Mouse (Mus musculus) small intestine, adult 10 weeks (tissue): ENCODE measurements around the gene Olfr772. TPM values are rescaled to one million over a fixed set of nuclear protein-coding genes. Genes with fewer than 3 reads are reported as not detected.

ENCODE experiments used
- polyA plus RNA-seq: library from polyadenylated mRNA; stranded (reverse); fragments of 350-450 nt; fragmentation: Illumina TruSeq; extraction: RNeasy Lipid Tissue Mini Kit (QIAGEN cat#74804); gene quantifications from one replicate; pipeline ENCODE4 v1.2.3, GENCODE M21; 2014; ENCODE audit warnings: low replicate concordance

Gene Olfr772
- not detected for polyA plus RNA-seq

GRCm38 (mm10) chr10:129177821-129178220 lies at the start of gene Olfr772:
Gene Olfr772, minus strand, starts transcription at chr10:129177921.

DNA sequence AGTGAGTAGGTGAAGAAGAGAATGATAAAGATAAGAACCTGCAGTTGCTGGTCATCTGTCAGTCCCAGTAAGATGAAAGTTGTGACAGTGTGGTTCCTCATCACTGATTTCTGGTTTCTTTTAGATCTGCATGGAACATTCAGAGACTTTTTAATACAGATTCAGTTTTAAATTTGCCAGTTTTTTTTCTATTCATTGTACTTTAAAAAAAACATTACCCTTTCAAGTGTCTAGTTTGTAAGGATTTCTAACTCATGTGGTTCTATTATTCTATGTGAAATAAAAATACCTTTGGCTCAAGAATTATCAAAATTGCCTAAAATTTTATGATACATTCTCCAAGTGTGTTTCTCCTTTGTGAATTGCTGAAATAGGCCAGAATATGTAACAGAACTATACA lies 9.6 kb upstream of the Olfr772 start, which contains the start of gene Olfr773:
Gene Olfr773 (minus strand): TSS at position 101 of the 400 bp plus-strand sequence.

GRCm38 (mm10) chr10:129164651-129165050 lies 13.1 kb downstream of the Olfr772 start, which contains the start of gene Olfr771:
Gene Olfr771, minus strand, starts transcription at chr10:129164751.

DNA sequence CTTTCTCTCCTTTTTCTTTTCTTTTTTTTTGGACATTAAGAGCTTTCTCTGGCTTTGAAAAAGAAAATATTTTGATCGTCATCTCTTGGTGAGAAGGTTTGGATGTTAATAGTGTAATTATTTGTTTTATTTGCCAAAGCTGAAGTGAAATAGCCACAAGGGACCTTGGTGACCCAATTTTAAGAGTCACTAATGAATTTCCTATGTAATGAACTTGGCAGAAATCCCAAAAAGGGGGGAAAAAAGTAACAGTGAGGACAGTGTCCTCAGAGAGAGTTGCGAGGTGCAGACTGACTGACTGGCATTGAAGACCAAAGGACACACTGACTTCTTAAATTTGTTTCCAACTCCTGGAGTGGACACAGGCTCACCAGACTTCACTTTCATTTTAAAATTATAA lies 38.8 kb downstream of the Olfr772 start, which contains the start of gene Olfr770:
Gene Olfr770 (minus strand): TSS at position 101 of the 400 bp plus-strand sequence.

Other genes starting within 250 kb of the Olfr772 start
- gene Itga7, start 244.1 kb downstream of the Olfr772 start, polyA plus RNA-seq: 0.45 TPM
- 4.3 TPM for gene Mettl7b, start 216.9 kb downstream of the Olfr772 start, polyA plus RNA-seq
- gene Olfr9, start 188.5 kb downstream of the Olfr772 start, polyA plus RNA-seq: not detected
- not detected for gene Olfr763, start 167.1 kb downstream of the Olfr772 start, polyA plus RNA-seq
- not detected for gene Olfr764-ps1, start 138.0 kb downstream of the Olfr772 start, polyA plus RNA-seq
- gene Olfr765, start 127.9 kb downstream of the Olfr772 start, polyA plus RNA-seq: not detected
- gene Olfr766-ps1, start 108.9 kb downstream of the Olfr772 start, polyA plus RNA-seq: not detected
- gene Olfr767, start 95.0 kb downstream of the Olfr772 start, polyA plus RNA-seq: not detected
- not detected for gene Olfr768, start 78.5 kb downstream of the Olfr772 start, polyA plus RNA-seq
- not detected for gene Olfr769, start 60.1 kb downstream of the Olfr772 start, polyA plus RNA-seq
- not detected for gene Olfr770, start 38.9 kb downstream of the Olfr772 start, polyA plus RNA-seq
- gene Olfr771, start 13.2 kb downstream of the Olfr772 start, polyA plus RNA-seq: not detected
- not detected for gene Olfr773, start 9.5 kb upstream of the Olfr772 start, polyA plus RNA-seq
- gene Olfr774, start 58.3 kb upstream of the Olfr772 start, polyA plus RNA-seq: not detected
- not detected for gene Olfr775, start 70.5 kb upstream of the Olfr772 start, polyA plus RNA-seq
- not detected for gene Olfr776, start 81.2 kb upstream of the Olfr772 start, polyA plus RNA-seq
- not detected for gene Olfr777, start 93.6 kb upstream of the Olfr772 start, polyA plus RNA-seq
- gene Olfr780, start 140.2 kb upstream of the Olfr772 start, polyA plus RNA-seq: not detected
- gene Olfr781, start 150.9 kb upstream of the Olfr772 start, polyA plus RNA-seq: not detected
- not detected for gene Olfr782, start 170.9 kb upstream of the Olfr772 start, polyA plus RNA-seq
- not detected for gene Olfr784, start 206.2 kb upstream of the Olfr772 start, polyA plus RNA-seq
- not detected for gene Olfr785, start 227.5 kb upstream of the Olfr772 start, polyA plus RNA-seq
- not detected for gene Olfr786, start 249.4 kb upstream of the Olfr772 start, polyA plus RNA-seq